Mouse (Mus musculus): ENCODE measurements at regions not wholly inside any gene's neighbourhood (a gene's known extent, or its start where the extent isn't known, plus 50 kb on each side); places are given as distances from the start of the nearest gene placed in this dataset.

DNA sequence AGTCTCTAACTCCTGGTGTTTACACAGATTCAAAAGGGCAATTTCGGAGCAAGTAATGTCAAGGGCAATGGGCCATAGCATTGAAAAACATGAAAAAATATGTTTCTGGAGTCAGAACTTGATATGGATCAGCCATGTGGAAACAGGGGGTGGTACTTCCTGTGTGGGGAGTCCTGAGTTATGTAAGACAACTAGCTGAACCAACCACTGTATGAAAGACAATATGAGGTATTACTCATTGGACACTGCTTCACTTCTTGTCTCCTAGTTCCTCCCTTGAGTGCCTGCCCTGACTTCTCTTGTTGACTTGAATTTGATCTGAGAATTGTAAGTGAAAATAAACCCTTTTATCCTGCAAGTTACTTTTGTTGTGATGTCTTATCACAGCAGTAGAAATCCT, 580.0 kb upstream of the Cdh12 start:
- Histone ChIP-seq H3K4me3 (replicated peaks; ENCODE audit: control insufficient read depth, low read depth, low read length) (no peak overlapping the region), H3K4me1 (ENCODE audit: control insufficient read depth, insufficient read depth, low read length) (no peaks in the 10 kb centered on the region), H3K27ac (ENCODE audit: control insufficient read depth, insufficient read depth, low read depth, low read length, poor library complexity) (no peak overlapping the region)
- WGBS: 81% methylated on average over 1 of the region's 1 CpGs
- TF ChIP-seq CTCF (IDR thresholded peaks at IDR 0.05; ENCODE audit: control insufficient read depth, insufficient read depth, low read length) (no peak), POLR2A (IDR thresholded peaks at IDR 0.05; ENCODE audit: borderline replicate concordance, control insufficient read depth, low read depth, low read length) (no peak)

DNA sequence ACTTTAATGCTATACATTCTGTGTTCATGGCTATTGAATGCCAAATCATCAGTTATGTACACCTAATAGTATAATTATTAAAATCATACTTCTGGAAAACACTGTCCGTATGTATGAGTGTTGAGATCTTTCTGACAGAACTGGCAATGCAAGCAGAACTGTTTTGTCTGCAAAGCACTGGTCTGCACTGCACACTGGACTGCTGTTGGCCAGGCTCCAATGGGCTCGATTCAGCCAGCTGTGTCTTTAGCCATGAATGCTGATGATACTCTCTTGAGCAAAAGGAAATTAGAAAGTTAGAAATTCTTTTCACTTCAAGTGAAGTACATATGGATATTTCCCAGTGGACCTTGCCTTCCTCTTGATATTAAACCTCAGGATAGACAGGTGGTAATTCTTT, 576.5 kb upstream of the Cdh12 start:
- no peak overlapping the region for H3K4me3 ChIP-seq (replicated peaks; ENCODE audit: control insufficient read depth, low read depth, low read length)
- TF ChIP-seq CTCF (IDR thresholded peaks at IDR 0.05; ENCODE audit: control insufficient read depth, insufficient read depth, low read length) (no peak), POLR2A (IDR thresholded peaks at IDR 0.05; ENCODE audit: borderline replicate concordance, control insufficient read depth, low read depth, low read length) (no peak)
- WGBS: 53% methylated on average over 2 of the region's 2 CpGs
- H3K27ac ChIP-seq (ENCODE audit: control insufficient read depth, insufficient read depth, low read depth, low read length, poor library complexity): no peak overlapping the region
- no peaks in the 10 kb centered on the region for H3K4me1 ChIP-seq (ENCODE audit: control insufficient read depth, insufficient read depth, low read length)

All from bone marrow, adult 2 months (tissue).